Mouse (Mus musculus) right cerebral cortex, postnatal 36 days (tissue): Measurements from ENCODE around the gene Mark2.
"Not testable (repeated sequence)": the region's sequence is repeated elsewhere in the genome, so short reads cannot be mapped to it uniquely, and the experiment has no call there.

ENCODE experiments used
- DNase-seq, 2 experiments: peaks; one replicate each; pipeline ENCODE4 v3.0.0; 2022; ENCODE audit warnings: low spot score in 2 of 2, mixed read lengths in 1 of 2

Mark2 gene

DNA sequence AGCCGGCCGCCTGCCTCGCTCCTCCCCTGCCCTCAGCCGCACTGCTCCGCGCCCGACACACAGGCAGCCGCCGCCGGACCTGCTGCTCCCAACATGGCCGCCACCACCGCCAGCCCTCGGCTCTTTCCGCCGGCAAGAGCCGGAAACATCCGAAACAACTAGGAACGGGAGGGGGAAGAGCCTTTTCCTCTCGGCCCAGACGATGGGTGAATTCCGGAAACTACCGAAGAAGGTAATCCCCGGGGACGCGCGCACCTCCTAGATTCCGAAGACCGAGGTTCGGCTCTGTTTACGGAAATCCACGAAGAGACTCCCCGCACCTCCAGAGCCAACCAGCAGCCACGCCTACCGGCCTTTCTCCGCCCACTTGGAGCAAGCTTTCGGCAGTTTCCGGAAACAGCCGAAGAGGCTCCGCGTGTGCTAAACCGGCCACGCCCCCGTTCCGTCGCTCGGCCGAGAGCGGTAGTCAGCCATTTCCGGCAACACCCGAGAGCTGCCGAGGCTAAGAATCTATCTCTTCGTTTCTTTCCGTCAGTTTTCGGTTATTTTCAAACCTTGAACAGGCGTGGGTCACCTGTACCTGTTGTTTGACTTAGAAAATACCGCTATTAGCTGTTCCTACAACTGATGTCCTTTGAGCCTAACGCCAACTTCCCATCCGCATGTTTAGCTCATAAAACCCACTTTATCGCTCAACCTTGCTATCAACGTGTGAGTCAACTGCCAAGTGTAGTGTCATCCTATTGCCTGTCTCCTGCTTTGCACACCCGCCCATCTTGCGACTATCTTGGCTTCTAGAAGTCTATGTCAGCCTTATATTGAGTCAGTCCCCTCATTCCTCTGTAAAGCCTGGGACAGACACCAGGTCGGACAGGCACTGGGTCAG lies at the start of gene Mark2:
TSS of gene Mark2 (minus strand) at position 349 of the 886 bp plus-strand sequence.
- peak; percentile 99 for DNase-seq

DNA sequence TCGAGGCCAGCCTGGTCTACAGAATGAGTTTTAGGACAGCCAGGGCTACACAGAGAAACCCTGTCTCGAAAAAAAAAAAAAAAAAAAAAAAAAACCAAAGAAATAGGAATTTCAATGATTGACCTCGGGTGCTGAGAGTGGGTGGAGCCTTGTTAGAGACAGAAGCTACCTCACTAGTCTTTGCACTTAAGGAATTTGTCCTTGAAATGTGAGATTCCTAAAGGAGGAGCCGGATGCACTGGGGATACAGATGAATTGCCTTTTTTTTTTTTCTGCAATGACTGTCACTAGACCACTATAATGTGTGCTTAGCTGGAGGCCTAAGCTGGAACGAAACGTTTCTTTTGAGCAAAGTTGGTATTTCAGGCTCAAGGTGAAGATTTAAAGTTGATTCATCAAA lies 46.8 kb upstream of the Mark2 start:
- DNase-seq, result no peak

DNA sequence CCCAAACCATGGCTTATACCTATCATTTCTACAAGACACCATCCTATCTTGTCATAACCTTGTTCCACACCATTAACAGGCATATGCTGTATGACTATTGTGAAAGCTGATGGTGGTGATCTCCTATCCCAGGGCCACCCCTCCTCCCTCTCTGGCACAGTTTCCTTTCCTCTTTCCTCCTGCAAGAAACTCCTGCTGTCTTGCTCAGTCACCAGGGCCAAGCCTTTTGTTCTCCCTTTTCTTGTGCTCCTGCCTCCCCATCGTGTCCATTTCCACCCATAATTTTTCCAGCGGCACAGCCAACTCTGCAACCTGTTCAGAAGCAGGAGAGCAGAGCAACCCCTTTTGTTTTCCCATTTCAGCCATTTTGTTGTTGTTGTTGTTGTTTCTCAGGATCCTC lies 44.4 kb upstream of the Mark2 start:
- DNase-seq, result no peak

DNA sequence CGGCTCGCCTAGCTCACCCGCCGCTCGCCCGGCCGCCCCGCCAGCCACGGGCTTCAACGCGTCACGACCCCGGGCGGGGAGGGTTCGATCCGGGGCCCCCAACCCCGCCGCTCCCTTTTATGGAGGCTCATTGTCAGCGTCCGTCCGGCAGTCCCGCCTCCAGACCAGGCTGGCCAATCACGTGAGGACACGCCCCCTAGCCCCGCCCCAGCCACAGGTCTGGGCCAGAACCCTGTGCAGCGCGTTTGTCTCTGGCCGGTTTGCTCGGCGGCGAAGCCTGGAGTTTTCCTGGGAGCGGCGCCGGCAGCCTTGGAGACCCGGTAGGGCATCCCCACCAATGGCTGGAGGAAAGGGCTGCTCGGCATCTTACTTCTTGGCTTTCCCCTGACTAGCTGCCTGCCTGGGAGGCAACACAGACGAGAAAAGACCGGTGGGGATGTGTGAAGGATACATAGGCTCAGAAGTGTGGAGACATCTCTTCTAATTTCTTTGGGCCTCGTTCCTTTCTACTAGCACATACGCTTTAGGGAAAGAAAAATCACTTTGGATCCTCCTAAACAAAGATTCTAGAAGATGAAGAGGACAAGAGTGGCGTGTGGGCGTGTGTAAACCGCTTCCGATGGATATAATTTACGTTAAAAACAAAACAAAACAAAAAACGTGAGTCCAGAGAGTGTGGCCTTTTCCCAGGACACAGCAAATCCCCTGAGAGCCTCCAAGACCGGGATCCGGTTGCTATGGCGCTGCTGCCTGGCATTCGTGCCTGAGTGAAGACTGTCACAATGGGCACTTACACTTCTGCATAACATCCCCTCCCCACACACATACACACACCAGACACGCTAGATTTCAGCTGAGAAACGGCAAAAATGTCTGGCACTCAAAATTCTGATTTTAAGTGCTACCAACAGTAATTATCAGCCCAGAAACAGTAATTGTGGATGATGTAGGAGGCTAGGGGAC lies 41.5 kb upstream of the Mark2 start, which contains the start of gene Spindoc:
TSS of gene Spindoc (minus strand) at position 92 of the 963 bp plus-strand sequence.
- peak; percentile 97 for DNase-seq

DNA sequence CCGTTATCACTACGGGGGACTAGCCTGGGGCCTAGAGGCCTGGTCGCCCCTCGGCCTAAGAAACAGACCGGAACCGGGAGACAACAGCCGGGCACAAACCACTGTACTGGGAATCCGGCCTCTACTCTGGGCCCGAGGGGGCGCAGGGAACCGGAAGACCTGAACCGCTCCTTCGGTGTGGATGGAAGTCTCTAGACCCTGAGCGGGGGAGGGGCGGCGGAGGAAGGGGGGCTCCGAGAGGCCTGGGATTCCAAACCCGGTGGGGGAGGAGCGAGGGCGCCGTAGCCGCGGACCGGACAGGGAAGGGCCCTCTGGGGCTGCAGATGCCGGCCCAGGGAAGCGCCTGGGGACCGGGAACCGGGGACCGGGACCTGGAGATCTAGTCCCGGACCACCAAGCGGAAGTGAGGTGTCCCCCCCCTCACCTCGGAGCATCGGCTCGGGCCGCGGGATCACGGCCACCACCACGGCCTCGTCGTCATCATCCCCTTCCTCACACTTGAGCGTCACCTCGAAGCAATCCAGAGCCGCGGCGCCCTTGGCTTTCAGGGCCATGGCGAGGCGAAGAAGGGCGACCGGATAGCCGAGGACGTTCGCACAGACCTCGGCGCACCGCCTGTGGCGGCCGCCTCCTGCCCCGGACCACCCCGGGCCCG lies 40.7 kb upstream of the Mark2 start:
- DNase-seq, result peak; percentile 10 to 24

DNA sequence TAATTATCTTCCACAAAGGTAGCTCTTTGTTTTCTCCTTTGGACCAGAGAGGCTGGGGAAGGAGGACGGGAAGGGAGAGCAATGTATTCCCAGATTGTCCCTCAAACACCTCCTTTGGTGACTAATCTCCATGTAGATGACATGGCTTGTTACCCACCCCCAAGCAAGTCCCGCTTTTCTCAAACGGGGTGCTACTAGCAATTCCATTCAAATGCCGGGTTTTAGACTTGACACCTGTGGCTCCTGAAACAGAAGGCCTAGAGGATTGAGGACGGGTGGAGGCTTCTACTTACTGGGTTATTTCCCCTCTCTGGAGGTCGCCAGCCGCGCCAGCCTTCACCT lies 40.2 kb upstream of the Mark2 start:
- peak in 1 of 2 experiments; percentile 6 for DNase-seq

DNA sequence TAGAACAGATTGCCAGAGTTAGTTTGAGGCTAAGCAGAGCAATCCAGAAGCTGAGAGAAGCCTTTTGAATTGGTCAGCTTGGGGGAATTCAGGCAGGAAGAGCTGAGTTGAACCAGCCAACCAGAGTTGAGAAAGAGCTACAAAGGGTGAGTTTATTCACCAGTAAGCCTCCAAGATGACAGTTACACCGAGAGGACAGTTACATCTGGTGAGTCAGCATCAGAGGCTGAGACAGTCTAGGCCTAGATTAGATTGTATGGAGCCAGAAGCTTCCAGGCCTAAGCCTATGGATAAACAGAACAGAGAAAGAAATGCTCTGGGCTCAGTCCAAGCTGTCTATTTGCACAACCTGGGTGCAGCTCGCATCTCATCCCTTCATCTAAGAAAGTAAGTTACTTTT lies 36.0 kb upstream of the Mark2 start:
- no peak for DNase-seq

DNA sequence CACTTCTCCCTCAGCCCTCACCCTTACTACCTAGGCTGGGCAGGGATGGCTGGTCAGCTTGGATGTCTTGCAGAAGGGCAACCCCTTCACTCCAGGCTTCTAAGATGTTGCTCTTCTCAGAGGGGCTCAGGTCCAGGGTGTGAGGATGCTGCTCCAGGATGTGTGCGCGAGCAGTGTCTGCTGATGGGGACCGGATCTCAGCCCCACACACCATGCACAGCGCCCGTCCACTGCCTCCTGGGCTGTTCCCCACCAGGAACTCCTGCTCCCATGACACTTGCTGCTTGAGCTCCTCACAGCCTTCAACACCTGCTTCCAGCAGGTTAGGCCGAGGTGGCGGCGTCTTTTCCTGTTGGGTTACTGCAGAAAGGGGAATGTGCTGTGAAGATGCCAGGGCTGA lies 32.8 kb upstream of the Mark2 start:
- DNase-seq, result no peak

DNA sequence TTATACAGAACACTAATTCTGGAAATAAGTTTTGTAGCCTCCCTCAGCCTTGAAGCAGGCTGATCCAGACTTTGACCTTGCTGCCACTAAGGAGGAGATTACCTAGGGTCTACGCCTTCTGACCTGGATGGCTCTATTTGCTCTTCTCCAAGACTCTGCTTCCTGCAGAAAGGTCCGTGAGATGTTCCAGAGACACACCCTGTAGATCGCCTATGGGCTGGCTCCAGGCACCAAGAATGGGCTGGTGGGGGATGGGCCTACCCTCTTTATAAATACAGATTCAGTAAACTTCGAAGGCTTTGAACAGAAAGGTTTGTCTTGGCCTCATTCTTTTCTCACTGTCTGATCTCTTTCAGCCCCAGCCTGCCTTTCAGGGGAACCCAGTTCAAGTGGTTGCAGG lies 27.8 kb upstream of the Mark2 start:
- DNase-seq, result not testable (repeated sequence)

DNA sequence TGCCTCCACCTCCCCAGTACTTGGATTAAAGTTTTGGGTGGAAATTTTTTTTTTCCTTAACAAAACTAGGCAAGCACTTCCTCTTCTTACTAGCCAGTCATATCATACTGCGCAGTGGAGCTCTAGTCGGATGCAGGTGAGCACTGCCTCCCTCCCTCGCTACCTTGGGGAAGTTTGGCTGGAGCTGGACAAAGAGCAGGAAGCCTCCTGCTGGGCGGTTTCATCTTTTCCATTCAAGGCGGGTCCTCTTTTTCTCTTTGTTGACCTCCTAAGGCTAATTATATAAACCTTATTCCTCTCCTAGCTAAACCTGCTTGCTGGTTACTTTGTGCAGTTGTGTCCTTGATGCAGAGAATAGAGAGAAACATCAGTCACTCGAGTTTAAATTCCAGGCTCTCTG lies 12.0 kb upstream of the Mark2 start:
- no peak for DNase-seq

DNA sequence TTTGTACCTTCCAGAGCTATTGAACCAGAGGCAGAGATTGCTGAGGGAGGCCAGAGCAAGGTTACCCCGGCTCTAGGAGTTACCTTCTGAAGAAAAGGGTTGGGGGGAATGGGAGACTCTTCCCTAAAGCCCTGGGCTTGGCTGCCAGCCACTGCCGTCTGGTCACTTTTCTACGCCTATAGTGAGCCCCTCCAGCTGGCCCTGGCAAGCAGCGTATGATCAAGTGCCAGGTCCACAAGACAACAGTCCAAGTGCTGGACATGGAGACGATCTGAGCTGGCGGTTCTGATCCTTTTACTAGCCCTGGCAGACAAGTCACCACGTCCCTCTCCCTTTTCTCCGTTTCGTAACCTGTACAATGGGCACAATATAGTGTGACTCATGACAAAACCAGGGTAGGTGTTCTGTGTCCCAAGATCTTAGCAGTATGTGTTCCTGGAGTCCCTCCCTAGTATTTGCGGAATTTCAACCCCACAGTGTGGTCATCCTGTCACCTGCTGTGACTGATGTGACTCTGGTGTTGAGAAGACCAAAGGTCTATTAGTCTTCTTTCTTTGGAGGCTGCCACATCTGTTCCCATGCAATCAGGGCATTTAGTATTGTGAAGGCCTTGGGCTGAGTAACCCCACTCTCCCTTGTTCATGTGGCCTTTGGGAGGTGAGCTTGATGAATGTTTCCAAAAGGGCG lies 11.3 kb upstream of the Mark2 start:
- DNase-seq, result no peak

DNA sequence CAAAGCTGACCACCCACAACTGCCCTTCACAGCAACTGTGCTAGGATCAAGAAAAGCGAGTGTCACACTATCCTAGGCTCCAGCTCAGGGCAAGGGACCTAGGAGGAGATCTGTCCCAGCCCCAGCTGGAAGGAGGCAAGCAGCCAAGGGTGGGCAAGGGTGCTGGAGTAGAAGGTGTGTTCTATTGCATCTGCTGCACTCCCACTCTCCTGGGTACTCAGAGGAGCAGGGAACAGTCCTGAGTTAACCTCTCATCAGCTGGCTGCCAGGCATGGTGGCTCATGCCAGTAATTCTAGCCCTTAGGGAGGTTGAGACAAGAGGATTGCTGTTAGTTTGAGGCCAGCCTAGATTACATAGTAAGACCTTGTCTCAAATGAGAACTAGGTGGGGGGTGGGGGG lies 8.3 kb upstream of the Mark2 start:
- DNase-seq, result no peak

DNA sequence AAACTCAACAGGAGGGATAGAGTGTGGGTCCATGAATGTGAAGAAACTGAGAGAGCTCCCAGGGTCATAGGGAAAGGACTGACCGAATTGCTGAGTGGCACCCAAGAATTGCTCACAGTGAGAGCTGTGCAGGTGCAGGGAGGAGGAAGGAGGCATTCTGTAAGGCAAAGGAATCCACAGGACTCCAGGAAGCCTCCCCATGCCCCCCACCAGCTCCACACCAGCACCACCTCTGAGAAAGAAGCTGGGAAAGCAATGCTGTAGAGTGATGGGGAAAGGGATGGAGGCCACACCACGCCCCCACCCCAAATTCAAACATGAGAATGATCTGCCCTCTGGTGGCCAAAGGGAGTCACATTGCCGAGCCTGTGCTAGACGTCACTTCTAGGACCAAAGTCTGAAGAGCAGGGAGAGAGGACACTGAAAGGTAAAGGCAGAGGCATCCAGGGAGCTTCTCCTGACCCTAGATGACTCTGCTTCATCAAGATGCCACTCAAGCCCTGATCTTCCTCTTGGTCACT lies 3.6 kb upstream of the Mark2 start:
- DNase-seq, result peak in 1 of 2 experiments; percentile 26

DNA sequence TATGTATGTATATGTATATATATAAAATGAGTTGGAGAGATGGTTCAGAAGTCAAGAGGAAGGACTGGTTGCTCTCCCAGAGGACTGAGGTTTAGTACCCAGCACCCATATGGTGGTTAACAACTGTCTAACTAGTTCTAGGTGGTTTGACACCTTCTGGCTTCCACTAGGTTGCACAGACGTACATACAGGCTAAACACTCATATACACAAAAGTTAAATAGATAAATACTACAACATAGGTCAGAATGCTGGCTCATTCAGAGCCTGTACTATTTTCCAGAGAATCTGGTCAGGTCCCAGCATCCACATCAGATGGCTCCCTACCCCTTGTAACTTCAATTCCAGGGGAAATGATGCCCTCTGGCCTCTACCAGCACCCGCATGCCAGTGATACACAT lies 986 bp upstream of the Mark2 start:
- DNase-seq, result no peak

DNA sequence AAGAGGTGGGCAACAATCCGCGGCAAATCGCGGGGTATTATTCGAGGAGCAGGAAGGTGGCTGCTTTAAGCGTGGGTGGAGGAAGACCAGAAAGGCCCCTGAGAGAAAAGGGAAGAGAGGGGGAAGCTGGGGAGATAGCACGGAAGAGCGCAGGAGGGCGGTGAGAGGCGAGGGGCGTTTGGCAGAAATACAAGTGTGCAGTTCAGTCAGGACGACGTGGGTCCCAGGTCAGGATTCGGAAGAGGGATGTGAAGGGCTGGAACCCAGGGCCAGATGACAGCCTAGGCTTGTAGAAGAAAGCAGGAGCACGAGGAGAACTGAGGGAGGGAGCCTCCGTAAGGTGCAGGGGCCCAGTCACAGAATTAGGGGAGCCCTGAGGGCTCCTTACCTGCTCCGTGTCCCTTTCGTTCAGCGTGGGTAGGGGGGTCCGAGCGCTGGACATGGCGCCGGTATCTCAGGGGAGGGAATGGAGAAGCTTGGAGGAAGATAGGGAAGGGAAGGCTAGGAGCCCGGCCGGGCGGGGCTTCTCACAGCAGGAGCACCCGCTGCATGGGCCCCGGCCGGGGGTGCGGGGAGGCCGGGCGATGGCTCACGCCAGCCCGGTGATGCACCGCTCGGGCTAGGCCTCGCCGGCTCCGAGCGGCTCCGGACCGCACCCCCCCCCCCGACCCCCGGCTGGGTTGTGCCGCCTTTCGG lies 732 bp downstream of the Mark2 start:
- peak in 1 of 2 experiments; percentile 13 for DNase-seq

DNA sequence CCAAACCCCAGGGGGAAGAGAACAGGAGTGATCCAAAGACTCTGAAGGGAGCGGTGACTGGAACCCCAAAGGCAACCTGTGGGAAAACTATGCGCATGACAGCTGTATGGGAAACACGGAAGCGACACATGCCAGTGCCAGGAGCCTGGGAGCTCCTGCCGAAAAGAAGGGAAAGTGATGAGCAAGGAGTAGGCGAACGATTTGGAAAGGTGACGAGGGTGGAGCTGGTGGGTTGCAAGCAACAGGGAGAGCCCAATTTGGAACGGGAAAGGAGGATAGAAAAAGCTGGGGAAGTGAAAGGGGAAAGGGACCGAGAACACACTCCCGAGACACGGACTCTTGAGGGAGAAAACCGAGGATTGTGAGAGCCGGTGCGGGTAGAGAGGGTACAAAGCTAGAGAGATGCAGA lies 1.3 kb downstream of the Mark2 start:
- peak; percentile 25 to 58 for DNase-seq

DNA sequence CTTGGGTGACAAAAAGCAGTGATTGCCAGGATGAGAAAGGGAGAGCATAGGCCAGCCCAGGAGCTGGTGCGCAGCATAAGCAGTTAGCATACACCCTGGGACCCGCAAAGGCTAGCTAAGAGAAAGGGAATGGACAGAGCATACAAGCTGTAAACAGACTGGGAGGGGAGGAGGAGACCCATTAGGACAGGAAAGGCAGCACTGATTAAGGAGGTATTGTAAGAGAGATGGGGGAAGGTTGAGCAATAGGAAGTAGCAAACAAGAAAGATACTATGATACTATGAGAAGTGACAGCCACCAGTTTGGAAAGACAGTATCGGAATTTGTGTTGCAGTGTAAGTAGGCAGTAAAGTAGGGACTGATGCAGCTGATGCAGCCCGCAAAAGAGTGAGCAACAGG lies 1.8 kb downstream of the Mark2 start:
- DNase-seq, result no peak

DNA sequence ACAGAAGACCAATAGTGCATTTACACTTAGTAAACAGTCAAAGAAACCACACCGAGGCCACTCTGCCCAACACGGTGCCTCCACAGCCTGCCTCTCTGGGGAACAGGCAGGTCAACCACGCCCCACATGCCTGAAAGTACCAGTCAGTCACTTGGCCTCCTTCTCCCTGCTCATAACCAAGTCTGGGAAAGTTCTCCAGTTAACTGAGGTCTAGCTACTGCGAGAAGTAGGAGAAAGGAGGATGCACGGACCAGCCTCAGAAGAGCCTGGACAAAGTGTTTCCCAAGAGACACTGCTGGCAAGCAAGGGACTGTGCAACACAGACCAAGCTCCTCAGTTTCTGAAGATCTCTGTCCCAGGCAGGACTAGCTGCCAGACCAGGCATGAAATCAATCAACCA lies 2.6 kb downstream of the Mark2 start:
- DNase-seq, result no peak

DNA sequence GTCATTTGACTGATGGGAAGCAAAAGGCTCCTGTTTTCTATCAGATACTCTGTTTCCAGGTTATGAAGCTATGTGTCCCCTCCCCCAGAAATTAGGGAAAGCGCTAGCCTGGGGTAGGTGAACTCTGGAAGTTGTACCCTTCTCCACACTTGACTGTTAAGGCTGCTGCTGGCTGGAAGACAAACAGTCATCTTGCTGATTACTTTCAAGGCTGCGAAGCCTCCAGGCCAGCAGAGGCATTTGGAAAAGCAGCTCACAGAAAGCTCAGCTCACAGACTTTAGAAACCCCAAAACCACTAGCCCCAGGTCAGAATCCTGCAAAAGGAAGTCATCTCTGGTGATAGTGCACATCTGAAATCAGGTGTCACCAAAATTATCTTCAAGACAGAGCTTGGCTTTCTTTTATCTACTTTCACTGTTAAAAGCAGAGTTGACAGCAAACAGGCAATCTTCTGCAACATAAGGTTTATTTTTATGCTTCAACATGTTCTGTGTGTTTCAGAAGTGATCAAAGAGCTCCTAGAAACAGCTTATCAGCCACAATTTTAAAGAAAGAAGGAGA lies 3.8 kb downstream of the Mark2 start:
- DNase-seq, result no peak

DNA sequence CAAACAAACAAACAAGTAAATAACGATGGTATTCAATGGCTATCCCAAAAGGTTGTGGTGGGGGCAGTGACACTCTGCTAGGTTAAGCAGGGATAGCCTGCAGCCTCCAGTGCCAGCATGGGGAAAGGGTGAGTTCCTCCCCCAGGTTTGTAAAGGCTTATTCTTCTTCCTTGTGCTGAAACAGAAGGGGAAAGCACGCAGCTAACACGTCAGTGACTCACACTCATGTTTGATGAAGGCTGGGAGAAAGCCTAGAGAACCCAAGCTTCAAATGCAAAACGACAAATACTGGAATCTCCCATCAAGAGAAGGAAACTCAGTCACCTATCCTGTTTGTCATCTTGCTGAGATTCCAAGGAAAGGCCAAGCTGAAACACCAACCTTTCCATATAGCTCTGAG lies 6.0 kb downstream of the Mark2 start:
- DNase-seq, result peak in 1 of 2 experiments; percentile 30
